Mouse (Mus musculus) megakaryocyte, embryonic 14.5 days (primary cell): ENCODE measurements around the gene Ccdc61.

ENCODE experiments used
- FLI1 ChIP-seq: IDR thresholded peaks from 2 replicates; pipeline ENCODE4 v1.6.1; 2012; ENCODE audit warnings: low read length, inconsistent platforms, mixed read lengths
- GATA1 ChIP-seq: IDR thresholded peaks from 3 replicates; pipeline ENCODE4 v1.6.1; 2012; ENCODE audit warnings: mixed read lengths, low read length, inconsistent platforms, borderline replicate concordance

GRCm38 (mm10) chr7:18909797-18910196, 418 bp downstream of the Ccdc61 start:
- TF ChIP-seq GATA1 (no peak), FLI1 (no peak)
